In genomic region chr13:28295492-28295891, GRCm38 (mm10) we compare ENCODE assay signal across 14 mouse cellular contexts. TPM values are rescaled to one million over a fixed set of nuclear protein-coding genes. Genes with fewer than 3 reads are reported as not detected.
A peak's percentile ranks its signal among the peaks of the same experiment; 100 is the strongest.
DNase-seq lines count a peak whose midpoint lies in the region; ATAC-seq and TF ChIP-seq lines count a peak whose summit lies in the region.
"Had no signal": no experiment of that assay in that cellular context is flagged by ENCODE, and none has a peak within 500 bp of the region (broad histone marks: within the 10 kb centered on the region; RNA-seq: fewer than 3 reads in every experiment).

No protein-coding gene starts in this region.

- H3K4me3 ChIP-seq in forebrain, embryonic 11.5 days (ENCODE audit: low read depth, low read length): no peak overlapping the region
- no peak overlapping the region for H3K4me3 ChIP-seq in hindbrain, embryonic 13.5 days
- no peak overlapping the region for H3K4me3 ChIP-seq in midbrain, embryonic 14.5 days (replicated peaks; ENCODE audit: low read depth, low read length)
- H3K4me3 ChIP-seq in stomach, postnatal 0 days (ENCODE audit: low read depth, low read length): no peak overlapping the region
- H3K4me3 ChIP-seq: heart, adult 2 months had no signal

- no peaks in the 10 kb centered on the region for H3K9me3 ChIP-seq in forebrain, embryonic 11.5 days (ENCODE audit: control insufficient read depth, low read length)
- H3K9me3 ChIP-seq in hindbrain, embryonic 13.5 days: no peaks in the 10 kb centered on the region
- H3K9me3 ChIP-seq in midbrain, embryonic 14.5 days (ENCODE audit: control insufficient read depth, low read length): no peaks in the 10 kb centered on the region
- H3K9me3 ChIP-seq in stomach, postnatal 0 days (ENCODE audit: control insufficient read depth, low read length): no peaks in the 10 kb centered on the region

- ATAC-seq in forebrain, embryonic 11.5 days (replicated peaks; ENCODE audit: low FRiP score): peak; percentile 76
- peak; percentile 75 for ATAC-seq in hindbrain, embryonic 13.5 days (ENCODE audit: low FRiP score)
- peak; percentile 56; the same call in 1 of the 2 replicates for ATAC-seq in midbrain, embryonic 14.5 days (ENCODE audit: low FRiP score, low TSS enrichment)
- no peak for ATAC-seq in stomach, postnatal 0 days (ENCODE audit: low FRiP score, low TSS enrichment)

- TF ChIP-seq EP300 in stomach, postnatal 0 days (optimal IDR thresholded peaks at IDR 0.05): no peak

- H3K4me1 ChIP-seq in forebrain, embryonic 11.5 days (replicated peaks; ENCODE audit: control insufficient read depth, insufficient read depth, low read length): peaks cover 7% of the 10 kb centered on the region; the same call in 1 of the 2 replicates
- peaks cover 30% of the 10 kb centered on the region for H3K4me1 ChIP-seq in hindbrain, embryonic 13.5 days (replicated peaks)
- peaks cover 30% of the 10 kb centered on the region for H3K4me1 ChIP-seq in midbrain, embryonic 14.5 days (ENCODE audit: control insufficient read depth, insufficient read depth, low read length)
- no peaks in the 10 kb centered on the region for H3K4me1 ChIP-seq in stomach, postnatal 0 days (replicated peaks; ENCODE audit: control insufficient read depth, insufficient read depth)

- WGBS in forebrain, embryonic 11.5 days: 28% methylated on average over 5 of the region's 5 CpGs
- WGBS in hindbrain, embryonic 13.5 days: 27% methylated on average over 5 of the region's 5 CpGs
- 26% methylated on average over 5 of the region's 5 CpGs for WGBS in midbrain, embryonic 14.5 days
- 71% methylated on average over 5 of the region's 5 CpGs for WGBS in stomach, postnatal 0 days

- no peak for TF ChIP-seq POLR2A in brain, embryonic 14.5 days (IDR thresholded peaks at IDR 0.05; ENCODE audit: borderline replicate concordance, extremely low read depth, insufficient read depth, insufficient read length, poor library complexity, severe bottlenecking)

- H3K27me3 ChIP-seq in forebrain, embryonic 11.5 days (ENCODE audit: control insufficient read depth, insufficient read depth, low read length): no peaks in the 10 kb centered on the region
- H3K27me3 ChIP-seq in hindbrain, embryonic 13.5 days: no peaks in the 10 kb centered on the region
- H3K27me3 ChIP-seq in midbrain, embryonic 14.5 days (ENCODE audit: control insufficient read depth, insufficient read depth, low read length): no peaks in the 10 kb centered on the region
- no peaks in the 10 kb centered on the region for H3K27me3 ChIP-seq in stomach, postnatal 0 days (ENCODE audit: control insufficient read depth, insufficient read depth, low read length)

- H3K36me3 ChIP-seq in forebrain, embryonic 11.5 days (ENCODE audit: control insufficient read depth, insufficient read depth, low read length): no peaks in the 10 kb centered on the region
- H3K36me3 ChIP-seq in hindbrain, embryonic 13.5 days: no peaks in the 10 kb centered on the region
- no peaks in the 10 kb centered on the region for H3K36me3 ChIP-seq in midbrain, embryonic 14.5 days (ENCODE audit: control insufficient read depth, insufficient read depth, low read length)
- no peaks in the 10 kb centered on the region for H3K36me3 ChIP-seq in stomach, postnatal 0 days (ENCODE audit: control insufficient read depth, insufficient read depth, low read length)

- H3K9ac ChIP-seq in forebrain, embryonic 11.5 days (ENCODE audit: low read length): no peak overlapping the region
- no peak overlapping the region for H3K9ac ChIP-seq in hindbrain, embryonic 13.5 days
- no peak overlapping the region for H3K9ac ChIP-seq in midbrain, embryonic 14.5 days (replicated peaks; ENCODE audit: low read length)
- H3K9ac ChIP-seq in stomach, postnatal 0 days (ENCODE audit: low read length): no peak overlapping the region

- TF ChIP-seq CTCF in brain, embryonic 14.5 days (IDR thresholded peaks at IDR 0.05; ENCODE audit: borderline replicate concordance, extremely low read depth, insufficient read depth, insufficient read length): no peak
- no peak for TF ChIP-seq CTCF in stomach, postnatal 0 days (IDR thresholded peaks at IDR 0.05; ENCODE audit: low read depth)

- peak; percentile 94 for DNase-seq in brain, embryonic 14.5 days (ENCODE audit: low read depth)
- no peak for DNase-seq in forebrain, embryonic 11.5 days (ENCODE audit: low spot score)
- DNase-seq in midbrain, embryonic 14.5 days: peak; percentile 70
- DNase-seq in adipocyte (ENCODE audit: low spot score): no peak
- DNase-seq in ovary, postnatal 14 days (ENCODE audit: low spot score): no peak
- no peak for DNase-seq in stomach, postnatal 0 days (ENCODE audit: low spot score)
- DNase-seq in yolk sac, embryonic 10.5 days (ENCODE audit: low spot score): no peak
- DNase-seq: adrenal gland, postnatal 36 days; cerebellum, adult 18-20 months; heart, adult 2 months; heart, postnatal 10 days; liver; lung, adult 2 months had no signal

- peak overlapping the region; percentile 18; the same call in 1 of the 2 replicates for H3K4me2 ChIP-seq in forebrain, embryonic 11.5 days (ENCODE audit: low read depth, low read length, severe bottlenecking)
- peak overlapping the region; percentile 11 for H3K4me2 ChIP-seq in hindbrain, embryonic 13.5 days
- H3K4me2 ChIP-seq in midbrain, embryonic 14.5 days (ENCODE audit: low read length): peak overlapping the region; percentile 28
- H3K4me2 ChIP-seq in stomach, postnatal 0 days (replicated peaks; ENCODE audit: low read depth): no peak overlapping the region

- peak overlapping the region; percentile 81; the same call in 1 of the 2 replicates for H3K27ac ChIP-seq in forebrain, embryonic 11.5 days (ENCODE audit: low read depth, low read length)
- H3K27ac ChIP-seq in hindbrain, embryonic 13.5 days: peak overlapping the region; percentile 69
- peak overlapping the region; percentile 81 for H3K27ac ChIP-seq in midbrain, embryonic 14.5 days (replicated peaks; ENCODE audit: low read depth, low read length)
- H3K27ac ChIP-seq in stomach, postnatal 0 days (replicated peaks): no peak overlapping the region
- H3K27ac ChIP-seq: heart, adult 2 months had no signal

RNA-seq across cellular contexts. Expression of gene Gm11361, which starts 38.2 kb away (rescaled TPM):
- polyA plus RNA-seq in brain, embryonic 14.5 days (2012; rRNA removed): 0.52 and 1.7 TPM in 2 replicates
- 2.1 and 3.6 TPM in 2 replicates for polyA plus RNA-seq in forebrain, embryonic 11.5 days (2014; fragmentation: Nextera tagmentation; extraction: Ambion mirVana)
- polyA plus RNA-seq in hindbrain, embryonic 13.5 days (2015; fragmentation: Nextera tagmentation; extraction: Ambion mirVana): 2.6 and 4.4 TPM in 2 replicates
- polyA plus RNA-seq in midbrain, embryonic 14.5 days (2014; fragmentation: Nextera tagmentation; extraction: Ambion mirVana): 1.5 and 2.0 TPM in 2 replicates
- polyA plus RNA-seq in stomach, postnatal 0 days (2015; fragmentation: Nextera tagmentation; extraction: Ambion mirVana): 6.8 and 8.1 TPM in 2 replicates

Comparison
In these comparisons a context has a peak if more than half of its experiments do, and no peak if none do; other contexts are left out.
1. DNase-seq: peak in brain, embryonic 14.5 days (single experiment) and midbrain, embryonic 14.5 days (single experiment); none in forebrain, embryonic 11.5 days (single experiment), adipocyte (single experiment), ovary, postnatal 14 days (single experiment), stomach, postnatal 0 days (single experiment) and yolk sac, embryonic 10.5 days (single experiment).